Mouse (Mus musculus): Measurements from ENCODE around the gene Myom1.

Myom1 gene

GRCm38 (mm10) chr17:71144322-71145116 lies 142.1 kb downstream of the Myom1 start:
- DNase-seq, result no peak

GRCm38 (mm10) chr17:71145248-71145961 lies 143.0 kb downstream of the Myom1 start:
- no peak for DNase-seq

- no peak for DNase-seq
Observed at GRCm38 (mm10) chr17:71153356-71153755, 150.9 kb downstream of the Myom1 start.

- DNase-seq, result no peak
Observed at GRCm38 (mm10) chr17:71155271-71155670, 152.8 kb downstream of the Myom1 start.

GRCm38 (mm10) chr17:71159152-71159567 lies 156.7 kb downstream of the Myom1 start:
- DNase-seq, result no peak

GRCm38 (mm10) chr17:71159720-71160119 lies 157.3 kb downstream of the Myom1 start:
- no peak for DNase-seq

- no peak for DNase-seq
Observed at GRCm38 (mm10) chr17:71160244-71160995, 158.0 kb downstream of the Myom1 start.

GRCm38 (mm10) chr17:71164991-71165390 lies 162.6 kb downstream of the Myom1 start:
- no peak for DNase-seq

- DNase-seq, result no peak
Observed at GRCm38 (mm10) chr17:71168205-71168815, 165.9 kb downstream of the Myom1 start.

- no peak for DNase-seq
Observed at GRCm38 (mm10) chr17:71168846-71169245, 166.4 kb downstream of the Myom1 start.

GRCm38 (mm10) chr17:71169639-71170038 lies 167.2 kb downstream of the Myom1 start:
- DNase-seq, result no peak

GRCm38 (mm10) chr17:71171161-71171560 lies 168.7 kb downstream of the Myom1 start:
- no peak for DNase-seq
